Mouse (Mus musculus) bone marrow, adult 2 months (tissue): Measurements from ENCODE around the gene Nras.

Source experiments
- CTCF ChIP-seq: fragments of 200-500 bp; IDR thresholded peaks from 2 replicates; pipeline ENCODE4 v1.5.1; 2011; ENCODE audit warnings: low read length, control low read depth; ENCODE audit not compliant: control insufficient read depth, insufficient read depth
- POLR2A ChIP-seq: fragments of 200-500 bp; IDR thresholded peaks from 2 replicates; pipeline ENCODE4 v1.6.1; 2011; ENCODE audit warnings: low read depth, mild to moderate bottlenecking, control low read depth, low read length, borderline replicate concordance; ENCODE audit not compliant: control insufficient read depth

- TF ChIP-seq POLR2A (no peak), CTCF (no peak)
Observed at GRCm38 (mm10) chr3:103085986-103086385, 27.9 kb downstream of the Nras start.
